Mouse (Mus musculus) heart, adult 11 months (tissue): ENCODE results near the gene Abhd14b.

Experiments used
- DNase-seq: peaks from one replicate; pipeline ENCODE4 v3.0.0; 2022

Abhd14b gene

DNA sequence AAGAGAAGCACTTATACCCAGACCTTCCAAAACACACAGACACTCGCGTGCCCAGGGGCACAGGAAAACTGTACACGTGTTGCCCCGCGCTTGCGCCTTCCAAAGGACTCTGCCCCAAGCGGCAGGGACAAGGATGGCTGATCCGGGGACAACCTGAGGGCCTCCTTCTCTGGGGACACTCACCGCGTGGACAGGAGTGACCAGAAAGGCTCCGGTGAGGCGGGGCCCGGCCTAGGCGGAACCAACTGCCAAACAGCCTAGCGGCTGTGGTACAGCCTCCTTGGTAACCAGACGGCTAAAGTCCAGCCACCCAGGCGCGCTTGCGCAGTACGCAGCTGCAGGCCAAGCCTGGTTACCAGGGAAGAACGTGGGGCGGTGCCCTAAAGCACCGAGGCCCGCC is at the start of gene Abhd14b, which contains the start of gene Abhd14a:
TSS of gene Abhd14b (plus strand) at position 112 of the 400 bp plus-strand sequence.
TSS of gene Abhd14a (minus strand) at position 331 of the 400 bp plus-strand sequence.
- DNase-seq, result peak; percentile 100

DNA sequence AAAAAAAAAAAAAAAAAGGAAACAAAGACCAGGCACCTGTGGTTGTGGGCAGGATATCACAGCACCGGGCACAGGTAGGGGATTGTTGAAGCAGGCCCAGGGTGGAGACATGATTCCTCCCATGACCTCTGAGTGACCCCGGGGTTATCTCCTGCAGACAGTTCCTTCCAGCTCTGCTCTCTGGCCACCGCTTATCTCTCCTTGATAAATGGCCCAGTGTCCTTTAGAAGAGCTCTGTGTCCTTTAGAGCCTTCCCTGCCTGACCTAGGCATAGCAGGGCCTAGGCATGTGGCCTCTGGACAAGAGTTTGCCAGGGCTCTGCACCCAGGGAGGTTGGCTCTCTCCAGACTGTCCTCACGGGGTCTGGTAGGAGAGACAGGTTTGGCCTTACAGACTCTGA is 49.5 kb upstream of the Abhd14b start:
- DNase-seq, result no peak

DNA sequence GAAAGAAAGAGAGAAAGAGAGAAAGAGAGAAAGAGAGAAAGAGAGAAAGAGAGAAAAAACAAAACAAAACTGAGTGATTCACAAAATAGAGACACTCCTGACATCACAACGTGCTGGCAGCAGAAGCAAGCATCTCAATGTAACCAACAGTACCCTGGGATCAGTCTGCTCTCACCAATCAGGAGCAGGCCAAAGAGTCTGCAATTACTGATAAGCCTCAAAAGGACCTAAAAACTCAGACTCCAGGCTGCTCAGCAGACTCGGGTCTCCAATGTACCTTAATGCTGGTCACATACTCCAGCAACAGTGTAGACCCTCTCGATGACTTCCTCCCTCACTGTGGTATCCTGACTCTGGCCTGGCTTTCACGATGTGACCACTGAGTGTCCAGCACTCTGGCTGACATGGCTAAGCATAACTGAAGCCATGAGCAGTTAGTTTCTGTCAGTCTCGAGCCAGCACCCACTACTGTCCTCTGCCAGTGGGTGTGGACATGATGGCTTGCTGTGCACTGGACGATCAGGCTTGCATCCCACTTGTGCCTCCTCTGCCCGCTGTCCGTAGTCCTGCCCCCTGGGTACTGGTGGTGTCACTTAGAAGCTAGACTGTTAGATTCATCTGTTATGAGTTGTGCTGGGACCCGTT is 48.5 kb upstream of the Abhd14b start:
- no peak for DNase-seq

DNA sequence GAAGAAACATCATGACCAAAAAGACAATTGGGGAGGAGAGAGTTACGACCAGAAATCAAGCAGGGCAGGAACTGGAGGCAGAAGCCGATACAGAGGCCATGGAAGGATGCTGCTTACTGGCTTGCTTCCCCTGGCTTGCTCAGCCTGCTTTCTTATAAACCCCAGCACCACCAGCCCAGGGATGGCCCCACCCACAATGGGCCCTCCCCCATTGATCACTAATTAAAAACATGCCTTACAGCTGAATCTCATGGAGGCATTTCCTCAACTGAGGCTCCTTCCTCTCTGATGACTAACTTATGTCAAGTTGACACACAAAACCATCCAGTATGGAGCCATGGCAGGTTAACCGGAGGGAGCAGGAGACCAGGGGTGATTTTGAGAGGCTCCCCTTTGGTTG is 47.5 kb upstream of the Abhd14b start:
- DNase-seq, result no peak

DNA sequence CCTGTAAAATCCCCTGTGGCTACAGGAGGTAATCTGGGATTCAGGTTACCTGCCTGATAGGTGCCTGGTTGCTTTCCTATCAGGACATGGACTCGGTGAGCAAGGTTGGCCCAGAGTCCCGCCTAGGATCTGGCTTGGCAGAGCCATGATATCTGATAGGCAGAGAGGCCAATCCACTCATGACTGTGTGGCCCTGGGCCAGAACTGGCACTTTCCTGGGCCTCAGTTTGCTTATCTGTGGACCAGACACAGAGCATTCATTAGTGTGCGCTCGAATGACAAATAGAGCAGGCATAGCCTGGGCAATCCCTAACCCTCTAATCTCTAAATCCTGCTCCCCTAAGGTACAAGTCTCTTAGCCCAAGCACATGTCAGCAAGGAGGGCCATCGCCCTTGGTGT is 45.1 kb upstream of the Abhd14b start:
- no peak for DNase-seq

DNA sequence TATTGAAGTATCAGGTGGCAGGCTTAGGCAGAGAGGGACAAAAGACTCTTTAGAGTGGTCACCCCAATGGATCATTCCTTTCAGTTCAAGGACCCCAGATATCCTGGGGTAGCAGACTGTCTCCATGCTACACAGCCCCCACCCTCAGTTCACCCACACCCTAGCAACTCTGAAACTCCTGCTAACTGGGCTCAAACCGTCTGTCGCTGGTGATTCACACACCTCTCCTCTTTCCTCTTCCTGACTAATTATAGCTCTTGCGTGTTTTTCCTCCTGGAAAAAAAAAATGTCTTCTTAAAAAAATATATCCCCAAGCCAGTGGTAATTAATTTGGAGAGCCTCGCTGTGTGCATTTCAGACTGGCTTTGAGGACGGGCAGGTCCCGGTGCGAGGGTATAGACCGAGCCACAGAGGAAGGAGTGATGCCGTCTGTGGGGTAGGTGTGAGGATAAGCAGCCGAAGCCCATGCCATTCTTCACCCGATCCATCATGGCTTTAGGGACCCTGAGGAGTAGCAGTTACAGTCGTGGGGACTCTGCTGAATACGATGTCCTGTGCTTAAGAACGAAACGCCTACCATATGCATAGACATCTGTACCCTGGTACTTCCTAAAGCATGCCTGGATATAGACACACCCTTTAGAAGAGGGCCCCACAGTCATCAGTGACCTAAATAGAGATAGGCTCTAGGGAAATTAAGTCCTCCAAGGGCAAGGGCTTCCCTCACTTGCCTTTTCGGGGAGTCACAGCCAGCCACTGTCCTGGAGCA is 44.5 kb upstream of the Abhd14b start:
- no peak for DNase-seq

DNA sequence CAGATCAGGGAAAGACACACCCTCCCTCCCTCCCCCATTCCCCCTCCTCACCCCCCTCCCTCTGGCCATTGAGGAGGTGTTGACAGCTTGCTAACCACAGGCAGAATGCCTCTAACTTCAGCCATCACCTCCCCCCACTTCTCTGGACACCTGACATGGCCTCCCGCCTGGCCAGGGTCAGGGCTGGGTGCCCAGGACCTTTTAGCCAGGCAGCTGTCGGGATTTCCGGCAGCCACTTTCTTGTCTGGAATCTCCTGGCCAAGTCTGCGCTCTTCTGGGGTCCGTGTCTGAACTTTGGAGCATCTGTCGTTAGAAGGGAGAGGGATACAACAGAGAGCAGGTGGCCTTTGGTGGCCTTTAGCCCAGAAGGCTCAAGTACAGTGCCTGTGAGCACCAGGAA is 42.0 kb upstream of the Abhd14b start:
- DNase-seq, result peak; percentile 98

DNA sequence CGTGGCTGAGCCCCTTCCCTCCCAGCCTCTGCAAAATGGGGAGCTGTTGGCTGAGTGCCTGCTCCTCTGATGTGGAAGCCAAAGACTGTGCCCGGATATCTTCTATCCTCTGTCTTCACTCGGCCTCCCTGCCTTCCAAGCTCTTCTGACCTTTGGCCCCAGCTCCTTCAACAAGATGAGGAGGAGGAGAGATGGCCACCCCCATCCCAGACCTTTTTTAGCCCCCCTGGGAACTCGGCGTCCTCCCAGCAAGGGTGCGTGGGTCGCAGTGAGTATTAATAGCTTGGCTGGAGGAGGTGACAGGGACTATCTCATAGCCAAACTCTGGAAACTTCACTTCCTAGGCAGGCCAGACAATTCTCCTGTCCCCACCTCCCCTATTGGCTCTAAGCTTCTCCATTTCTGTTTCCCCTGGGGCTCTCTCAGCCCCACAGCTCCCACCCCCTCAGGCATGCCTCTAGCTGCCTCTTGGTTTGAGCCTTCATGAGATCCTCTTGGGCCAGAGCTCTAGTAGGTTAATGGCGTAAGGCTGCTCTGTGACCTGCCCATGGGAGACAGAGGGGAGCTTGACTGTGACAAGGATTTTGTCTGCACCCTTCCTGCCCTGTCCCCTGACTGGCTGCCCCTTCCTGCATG is 40.7 kb upstream of the Abhd14b start:
- DNase-seq, result peak; percentile 98

DNA sequence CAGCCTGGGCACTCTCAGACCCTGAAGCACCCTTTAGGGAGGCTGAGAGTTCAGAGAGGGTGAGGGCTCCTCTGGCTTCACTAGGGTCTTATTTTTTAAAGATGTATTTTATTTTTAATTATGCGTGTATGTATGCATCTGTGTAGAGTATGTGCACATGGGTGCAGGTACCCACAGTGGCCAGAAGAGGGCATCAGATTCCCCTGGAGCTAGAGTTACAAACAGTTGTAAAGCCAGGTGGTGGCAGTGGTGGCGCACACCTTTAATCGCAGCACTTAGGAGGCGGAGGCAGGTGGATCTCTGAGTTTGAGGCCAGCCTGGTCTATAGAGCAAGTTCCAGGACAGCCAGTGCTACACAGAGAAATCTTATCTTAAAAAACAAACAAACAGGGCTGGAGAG is 38.2 kb upstream of the Abhd14b start:
- DNase-seq, result no peak

DNA sequence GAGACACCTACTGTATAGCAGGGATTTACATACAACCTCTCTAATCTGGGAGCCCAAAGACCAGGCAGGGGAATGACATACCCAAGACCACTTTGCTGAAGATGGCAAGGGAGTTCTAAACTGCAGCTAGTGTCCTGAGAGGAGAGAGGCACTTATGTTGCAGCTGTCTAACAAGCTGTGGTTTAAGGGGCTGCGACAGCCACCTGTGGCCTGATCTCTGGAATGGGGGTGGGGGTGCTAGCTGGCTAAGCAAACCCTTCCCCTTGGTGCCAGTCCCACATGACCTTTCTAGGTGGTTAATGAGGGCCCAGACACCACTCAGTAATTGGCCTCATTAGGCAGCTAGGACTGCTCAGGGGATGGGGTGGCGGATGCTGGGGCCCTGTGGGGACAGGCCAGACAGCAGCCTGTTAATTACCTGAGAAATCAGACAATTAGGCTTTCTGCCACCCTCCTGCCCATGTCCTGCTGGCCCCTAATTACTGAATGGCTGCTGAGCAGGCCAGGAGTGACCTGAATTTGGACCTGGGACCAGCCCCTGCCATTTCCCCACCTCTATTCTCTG is 37.1 kb upstream of the Abhd14b start:
- DNase-seq, result no peak

DNA sequence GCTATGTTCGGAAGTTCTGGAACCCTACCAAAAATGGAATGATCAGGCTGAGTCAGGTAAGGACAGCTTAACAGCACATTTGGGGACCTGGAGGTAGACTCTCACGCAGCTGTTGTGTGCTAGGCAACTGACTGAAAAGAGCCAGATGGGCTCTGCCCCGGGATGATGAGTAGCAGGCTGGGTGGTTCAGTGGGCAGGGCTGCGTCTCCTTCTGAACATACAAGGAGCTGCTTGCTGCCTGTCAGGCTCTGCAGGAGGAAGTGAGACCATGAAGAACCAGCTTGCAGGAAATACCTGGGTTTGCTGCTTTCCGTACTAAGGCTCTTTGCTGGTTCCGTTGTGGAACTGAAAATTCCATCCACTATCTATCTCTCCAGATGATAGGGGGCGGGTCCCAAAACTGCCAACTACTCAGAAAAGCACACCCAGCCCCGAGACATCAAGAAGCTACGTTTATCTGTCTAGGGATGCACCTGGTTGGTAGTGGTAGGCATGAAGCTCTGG is 36.1 kb upstream of the Abhd14b start:
- peak; percentile 95 for DNase-seq

DNA sequence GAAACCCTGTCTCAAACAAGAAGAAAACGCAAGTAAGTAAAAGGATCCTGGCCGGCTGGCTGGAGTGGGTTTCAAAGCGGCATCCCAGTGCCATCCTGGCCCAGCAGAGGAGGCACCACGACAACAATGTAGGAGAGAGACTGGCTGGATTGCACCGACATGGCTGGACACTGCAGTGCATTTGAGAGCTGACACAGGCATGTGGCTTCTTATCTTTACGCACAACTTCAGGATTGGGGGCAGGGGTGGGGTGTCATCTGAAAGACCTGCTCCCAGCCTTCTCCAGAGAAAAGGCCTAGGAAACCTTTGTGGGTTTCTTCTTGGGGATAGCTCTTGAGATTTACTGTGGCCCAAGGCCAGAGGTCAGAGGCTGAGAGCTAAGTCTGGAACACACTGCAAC is 35.5 kb upstream of the Abhd14b start:
- no peak for DNase-seq

DNA sequence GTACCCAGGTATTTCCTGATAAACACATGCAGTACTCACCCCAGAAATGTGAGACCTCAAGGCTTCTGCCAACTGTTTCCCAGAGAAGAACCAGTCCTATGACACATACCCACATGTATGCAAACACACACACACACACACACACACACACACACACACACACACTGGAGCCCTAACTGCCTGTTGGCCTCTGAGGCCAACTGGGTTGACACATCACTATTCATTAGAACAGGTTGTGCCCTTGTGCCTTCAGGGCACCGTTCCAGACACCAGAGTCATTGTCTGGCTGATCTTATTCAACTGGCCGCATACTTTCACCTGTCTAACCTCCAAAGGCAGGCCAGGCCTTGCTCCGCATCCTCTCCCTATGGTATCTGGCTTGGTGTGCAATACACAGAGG is 35.0 kb upstream of the Abhd14b start:
- DNase-seq, result no peak

DNA sequence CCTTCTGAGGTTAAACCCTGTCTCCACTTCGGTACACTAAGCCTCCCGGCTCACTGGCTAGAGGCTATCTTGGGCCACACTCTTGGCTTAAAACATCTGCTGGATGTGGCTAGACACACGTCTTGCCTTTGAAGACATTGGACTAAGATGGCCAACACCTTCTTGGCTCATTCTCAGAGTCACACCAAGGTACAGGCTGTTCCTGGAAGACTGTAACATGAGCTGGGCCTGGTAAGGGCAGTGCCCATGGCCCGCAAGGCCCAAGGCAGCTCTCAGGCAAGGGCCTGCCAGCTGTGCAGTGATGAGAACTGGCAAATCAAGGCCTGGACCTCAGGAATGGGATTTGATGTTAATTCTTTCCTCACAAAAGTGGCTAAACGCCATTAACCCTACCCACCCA is 33.7 kb upstream of the Abhd14b start:
- no peak for DNase-seq

DNA sequence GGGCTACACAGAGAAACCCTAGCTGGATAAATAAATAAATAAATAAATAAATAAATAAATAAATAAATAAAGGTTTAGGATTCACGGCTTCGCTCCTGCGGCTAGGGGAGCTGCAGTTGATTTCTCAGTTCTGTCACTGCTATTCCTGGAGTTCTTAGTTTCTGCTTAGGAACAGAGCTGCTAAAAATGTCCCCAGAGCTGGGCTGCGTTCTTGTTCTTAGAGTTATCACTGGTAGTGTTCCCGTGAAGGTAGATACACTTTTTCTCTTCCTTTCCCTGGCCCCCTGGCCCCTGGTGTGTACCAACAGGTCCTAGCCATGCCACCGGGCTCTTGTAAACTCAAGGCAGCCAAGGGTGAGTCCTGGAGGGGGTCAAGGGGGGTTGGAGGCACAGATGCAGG is 30.4 kb upstream of the Abhd14b start:
- no peak for DNase-seq

DNA sequence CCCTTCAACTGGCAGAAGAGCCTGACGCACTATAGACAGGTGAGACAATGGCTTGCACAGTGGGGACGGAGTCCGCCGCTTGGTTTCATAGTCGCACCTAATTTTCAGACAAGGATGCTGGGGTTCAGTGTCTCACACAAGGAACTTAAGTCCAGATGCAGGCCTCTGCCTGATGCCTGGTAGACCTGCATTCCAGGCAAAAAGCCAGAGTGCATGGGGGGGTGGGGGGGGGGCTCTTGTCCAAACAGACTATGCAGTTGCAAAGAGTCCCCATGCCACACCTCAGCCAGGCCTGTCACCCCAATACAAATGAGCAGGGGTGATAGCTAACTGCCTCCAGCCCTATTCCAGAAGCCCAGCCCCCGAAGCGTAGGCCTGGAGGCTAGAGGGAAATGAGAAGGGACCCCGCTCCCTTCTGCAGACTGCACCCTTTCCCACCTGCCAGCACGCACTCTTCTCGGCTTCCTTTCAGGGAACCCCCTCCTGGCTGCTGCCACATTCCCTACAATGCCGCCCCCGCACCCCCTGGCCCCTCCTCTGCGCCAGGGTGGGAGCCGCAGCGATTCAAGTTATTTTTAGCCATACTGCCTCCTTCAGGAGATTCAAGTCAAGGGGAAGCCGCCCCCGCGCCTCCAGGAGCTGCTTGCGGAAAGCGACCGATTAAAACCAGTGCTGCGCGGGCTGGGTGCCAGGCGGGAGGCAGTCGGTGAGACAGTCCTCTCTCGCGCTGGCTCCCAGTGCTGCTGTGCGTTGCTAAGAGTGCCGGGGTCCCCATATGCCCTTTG is 29.2 kb upstream of the Abhd14b start:
- DNase-seq, result peak; percentile 99

DNA sequence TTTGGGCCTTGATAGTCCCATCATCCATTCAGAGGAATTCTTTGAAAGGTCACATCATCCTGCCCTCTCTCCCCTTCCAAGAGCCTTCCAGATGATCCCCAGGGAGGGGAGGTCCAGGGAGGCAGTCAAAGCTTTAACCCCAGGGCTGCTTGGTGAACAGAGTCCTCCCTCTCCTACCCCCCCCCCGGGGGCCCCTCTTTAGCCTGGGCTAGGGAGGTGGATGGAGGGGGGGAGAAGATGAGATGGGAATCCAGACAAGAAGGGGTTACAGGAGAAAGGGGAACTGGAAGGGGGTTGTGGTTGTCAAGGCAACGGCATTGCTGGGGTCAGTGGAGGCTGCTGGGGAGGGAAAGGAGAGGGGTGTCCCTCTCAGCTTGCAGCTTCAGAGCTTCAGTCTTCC is 26.7 kb upstream of the Abhd14b start:
- peak; percentile 89 for DNase-seq

DNA sequence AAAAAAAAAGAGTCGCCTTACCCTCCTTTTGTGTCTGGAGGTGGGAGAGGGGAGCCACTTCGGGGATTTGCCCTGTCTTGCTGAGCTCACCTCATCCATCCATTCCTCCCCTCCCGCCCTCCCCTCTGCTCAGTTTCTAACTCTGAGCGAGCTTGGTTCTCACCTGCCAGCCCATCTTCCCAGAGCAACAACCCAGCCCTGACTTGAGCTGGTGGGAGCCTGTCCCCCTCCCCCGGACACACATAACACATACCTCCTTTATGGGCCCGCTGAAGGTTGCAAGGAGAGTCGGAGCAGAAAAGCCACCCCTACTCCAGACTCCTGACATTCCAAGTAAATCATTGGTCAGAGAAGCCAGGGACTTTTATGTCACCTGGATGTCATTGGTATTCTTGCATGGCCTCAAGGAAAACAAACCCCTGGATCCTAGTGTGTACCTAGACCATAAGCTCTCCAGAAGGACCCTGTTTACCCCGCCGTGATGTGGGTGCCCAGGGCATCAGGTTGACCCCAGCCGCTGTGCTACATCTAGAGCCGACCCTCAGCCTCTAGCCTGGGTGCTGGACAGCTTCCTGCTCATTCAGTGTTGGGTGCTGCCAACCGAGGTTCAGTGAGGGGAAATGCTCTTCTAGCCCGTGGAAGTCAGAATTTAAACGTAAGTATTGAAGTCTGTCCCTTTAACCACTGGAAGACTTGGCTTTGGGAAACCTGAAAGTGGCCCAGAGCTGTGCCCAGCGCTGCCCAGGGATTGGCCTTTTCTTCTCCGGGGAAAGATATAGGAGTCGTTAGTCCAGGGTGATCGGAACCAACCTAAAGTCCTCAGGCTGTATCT is 26.0 kb upstream of the Abhd14b start:
- DNase-seq, result no peak

DNA sequence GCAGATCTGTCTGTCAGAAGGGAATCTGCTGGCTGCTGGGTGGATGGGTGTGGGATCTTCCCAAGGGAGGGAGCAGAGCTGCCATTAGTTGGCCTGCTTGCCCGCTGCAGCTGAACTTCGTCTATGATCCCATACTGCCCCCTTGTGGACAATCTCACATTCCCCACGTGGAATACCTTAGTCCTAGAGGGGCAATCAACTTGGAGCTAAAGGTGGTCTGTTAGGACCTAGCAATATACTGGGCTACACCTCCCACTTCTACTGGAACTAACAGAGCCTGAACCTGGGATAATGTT is 25.4 kb upstream of the Abhd14b start:
- DNase-seq, result peak; percentile 98

DNA sequence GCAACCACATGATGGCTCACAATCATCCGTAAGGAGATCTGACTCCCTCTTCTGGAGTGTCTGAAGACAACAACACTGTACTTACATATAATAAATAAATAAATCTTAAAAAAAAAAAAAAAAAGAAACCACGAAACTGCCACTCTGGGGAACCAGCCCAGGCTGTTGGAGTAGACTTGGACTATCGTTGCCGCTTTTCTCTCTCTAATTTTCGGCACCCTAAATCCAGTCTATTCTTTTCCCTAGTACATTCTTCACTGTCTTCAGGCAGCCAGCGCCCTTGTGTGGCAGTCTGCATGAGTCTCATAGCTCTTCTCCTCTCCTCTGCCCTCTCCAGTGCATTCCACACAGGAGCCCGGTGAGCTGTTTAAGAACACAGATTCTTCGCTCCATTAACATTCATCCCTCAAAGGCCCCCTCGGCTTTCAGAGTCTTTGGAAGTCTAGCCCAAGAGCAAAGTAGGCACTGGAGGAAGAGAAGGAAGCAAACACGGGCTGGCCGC is 18.5 kb upstream of the Abhd14b start:
- DNase-seq, result no peak

DNA sequence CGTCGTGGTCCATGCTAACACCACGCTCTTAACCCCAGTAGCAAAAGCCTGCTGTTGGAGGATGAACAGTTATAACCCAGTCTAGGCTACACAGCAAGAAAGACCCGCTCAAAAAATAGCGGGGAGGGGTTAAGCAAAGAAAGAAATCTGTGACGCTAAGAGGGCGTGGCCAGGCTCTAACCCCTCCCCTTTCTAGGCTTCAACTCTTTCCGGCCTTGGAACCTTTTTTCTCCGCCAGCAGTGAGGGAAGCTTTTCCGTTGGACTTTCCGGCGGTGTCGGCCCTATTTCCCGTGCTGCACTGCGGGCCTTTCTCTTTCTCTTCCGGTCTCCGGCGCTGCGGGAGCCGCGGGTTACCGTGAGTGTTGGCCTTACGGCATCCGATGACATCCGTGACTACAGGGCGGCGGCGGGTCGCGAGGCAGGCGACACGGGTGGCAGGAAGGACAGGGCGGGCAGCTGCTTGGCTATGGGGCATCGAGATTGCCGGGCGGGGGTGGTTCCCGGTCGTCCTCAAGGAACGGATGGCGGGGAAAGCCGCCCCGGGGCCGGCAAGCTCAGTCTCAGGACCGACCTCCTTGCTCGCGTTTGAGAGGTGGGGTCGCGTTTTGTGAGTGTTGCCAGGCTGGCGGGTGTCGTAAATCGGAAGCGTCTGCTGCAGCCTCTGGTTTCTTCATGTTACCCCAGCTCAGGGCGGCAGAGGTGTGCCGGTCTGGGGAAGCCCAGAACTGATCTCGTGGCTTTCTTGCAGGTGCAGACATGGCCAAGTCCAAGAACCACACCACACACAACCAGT is 17.8 kb upstream of the Abhd14b start, which contains the start of gene Rpl29:
TSS of gene Rpl29 (plus strand) at position 234 of the 794 bp plus-strand sequence.
- DNase-seq, result peak; percentile 99
